Mouse (Mus musculus) liver, embryonic 11.5 days (tissue): Measurements from ENCODE around the gene Atp8a2. TPM values are rescaled to one million over a fixed set of nuclear protein-coding genes. Genes with fewer than 3 reads are reported as not detected.

ENCODE experiments used
- ATAC-seq: fragments of 200-750 bp; cut with Nextera tagmentation; replicated peaks from 2 replicates; pipeline ENCODE4 v1.8.0; 2017; ENCODE audit warnings: moderate number of reproducible peaks, mild to moderate bottlenecking, moderate TSS enrichment, moderate library complexity; ENCODE audit not compliant: low FRiP score
- DNase-seq: peaks from one replicate; pipeline ENCODE4 v3.0.0-alpha.2; 2017; ENCODE audit warnings: low spot score
- H3K27ac ChIP-seq: fragments of 300-500 bp; sonication (generic); 2 replicates; pipeline ENCODE4 v1.5.1; 2014; ENCODE audit warnings: mild to moderate bottlenecking, low read depth, low read length, control low read depth
- H3K27me3 ChIP-seq: fragments of 300-500 bp; sonication (generic); replicated peaks from 2 replicates; pipeline ENCODE4 v1.6.1; 2014; ENCODE audit warnings: low read length, mixed read lengths; ENCODE audit not compliant: control insufficient read depth, insufficient read depth
- H3K36me3 ChIP-seq: fragments of 300-500 bp; sonication (generic); 2 replicates; pipeline ENCODE4 v1.6.1; 2014; ENCODE audit warnings: mild to moderate bottlenecking, low read length, moderate library complexity, mixed read lengths; ENCODE audit not compliant: control insufficient read depth, insufficient read depth
- H3K4me1 ChIP-seq: fragments of 300-500 bp; sonication (generic); replicated peaks from 2 replicates; pipeline ENCODE4 v1.6.1; 2014; ENCODE audit warnings: low read length, mixed read lengths; ENCODE audit not compliant: control insufficient read depth, insufficient read depth
- H3K4me2 ChIP-seq: fragments of 300-500 bp; sonication (generic); 2 replicates; pipeline ENCODE4 v1.6.1; 2014; ENCODE audit warnings: mild to moderate bottlenecking, control low read depth, moderate library complexity
- H3K4me3 ChIP-seq: fragments of 300-500 bp; sonication (generic); 2 replicates; pipeline ENCODE4 v1.5.1; 2014; ENCODE audit warnings: low read depth, low read length, control low read depth
- H3K9ac ChIP-seq: fragments of 300-500 bp; sonication (generic); 2 replicates; pipeline ENCODE4 v1.6.1; 2014; ENCODE audit warnings: low read depth, low read length, control low read depth
- H3K9me3 ChIP-seq: fragments of 300-500 bp; sonication (generic); 2 replicates; pipeline ENCODE4 v1.6.1; 2016; ENCODE audit warnings: low read length, inconsistent platforms, mixed read lengths; ENCODE audit not compliant: control insufficient read depth
- WGBS: fragments of 180-500 bp; shearing (Covaris S2); extraction: QIAGEN DNeasy Blood & Tissue Kit; methylation state at CpG from one replicate; pipeline ENCODE4 v1.1.7; 2014; 5-methylcytosine and 5-hydroxymethylcytosine counted together
- polyA plus RNA-seq: library from polyadenylated mRNA; unstranded; fragments of >200 nt; fragmentation: Nextera tagmentation; extraction: Ambion mirVana; gene quantifications from 2 replicates; pipeline ENCODE4 v1.2.1, GENCODE M21; 2014

The Atp8a2 gene
- polyA plus RNA-seq, 1 experiment from 2014 or later, result 2.2 TPM

- ATAC-seq, result peak; percentile 16; the same call in 1 of the 2 replicates
- Histone ChIP-seq H3K27me3 (peaks cover 22% of the 10 kb centered on the region), H3K36me3 (no peaks in the 10 kb centered on the region), H3K4me1 (peaks cover 6% of the 10 kb centered on the region), H3K9ac (peak overlapping the region; percentile 59; the same call in 1 of the 2 replicates), H3K4me2 (peak overlapping the region; percentile 99), H3K27ac (peak overlapping the region; percentile 51; the same call in 1 of the 2 replicates), H3K9me3 (no peaks in the 10 kb centered on the region), H3K4me3 (peak overlapping the region; percentile 71)
- no peak for DNase-seq
- WGBS, result 25% methylated on average over 9 of the region's 9 CpGs
Observed at GRCm38 (mm10) chr14:60176469-60176890, 20.5 kb downstream of the Atp8a2 start.

- Histone ChIP-seq H3K4me1 (peaks cover 6% of the 10 kb centered on the region), H3K27me3 (peaks cover 21% of the 10 kb centered on the region), H3K9ac (no peak overlapping the region), H3K27ac (no peak overlapping the region), H3K4me3 (no peak overlapping the region), H3K4me2 (no peak overlapping the region), H3K36me3 (no peaks in the 10 kb centered on the region), H3K9me3 (no peaks in the 10 kb centered on the region)
- DNase-seq (no peak), ATAC-seq (no peak)
- WGBS, result 66% methylated on average over 12 of the region's 12 CpGs
Observed at GRCm38 (mm10) chr14:60172286-60173055, 24.5 kb downstream of the Atp8a2 start.

- Histone ChIP-seq H3K4me3 (no peak overlapping the region), H3K4me1 (no peaks in the 10 kb centered on the region), H3K27ac (no peak overlapping the region), H3K9me3 (no peaks in the 10 kb centered on the region), H3K9ac (no peak overlapping the region), H3K4me2 (no peak overlapping the region), H3K27me3 (peaks cover 9% of the 10 kb centered on the region; the same call in 1 of the 2 replicates), H3K36me3 (no peaks in the 10 kb centered on the region)
- ATAC-seq (no peak), DNase-seq (no peak)
- 81% methylated on average over 16 of the region's 16 CpGs for WGBS
Observed at GRCm38 (mm10) chr14:60170845-60171610, 26.0 kb downstream of the Atp8a2 start.

GRCm38 (mm10) chr14:60163367-60163766 lies 33.6 kb downstream of the Atp8a2 start:
- DNase-seq, result no peak
- 73% methylated on average over 3 of the region's 3 CpGs for WGBS

DNA sequence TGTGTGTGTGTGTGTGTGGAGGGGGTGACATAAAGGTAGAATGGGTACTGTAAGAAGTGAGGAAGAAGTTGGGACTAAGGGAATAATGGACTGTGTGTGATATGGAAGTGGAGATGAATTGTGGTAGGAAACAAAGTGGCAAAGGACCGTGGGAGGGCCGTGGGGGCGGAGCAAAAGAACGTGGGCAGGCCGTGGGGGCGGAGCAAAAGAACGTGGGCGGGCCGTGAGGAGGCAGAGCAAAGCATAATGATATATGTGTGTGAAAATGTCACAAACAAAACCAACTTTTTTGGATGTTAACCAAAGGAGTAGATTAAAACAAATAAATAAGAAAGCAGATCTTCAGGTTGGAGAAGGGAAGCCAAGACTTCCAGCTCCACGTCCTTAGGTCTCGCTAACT lies 44.6 kb downstream of the Atp8a2 start:
- Histone ChIP-seq H3K36me3 (no peaks in the 10 kb centered on the region), H3K4me3 (no peak overlapping the region), H3K27me3 (no peaks in the 10 kb centered on the region), H3K9ac (no peak overlapping the region), H3K9me3 (no peaks in the 10 kb centered on the region), H3K27ac (no peak overlapping the region), H3K4me1 (no peaks in the 10 kb centered on the region), H3K4me2 (no peak overlapping the region)
- DNase-seq (no peak), ATAC-seq (no peak)
- 75% methylated on average over 11 of the region's 11 CpGs for WGBS

More at GRCm38 (mm10) chr14:60163367-60163766, 33.6 kb downstream of the Atp8a2 start:
- ATAC-seq, result no peak
- Histone ChIP-seq H3K4me3 (no peak overlapping the region), H3K9ac (no peak overlapping the region), H3K4me2 (no peak overlapping the region), H3K27me3 (no peaks in the 10 kb centered on the region), H3K4me1 (no peaks in the 10 kb centered on the region), H3K36me3 (no peaks in the 10 kb centered on the region), H3K27ac (no peak overlapping the region), H3K9me3 (no peaks in the 10 kb centered on the region)

DNA sequence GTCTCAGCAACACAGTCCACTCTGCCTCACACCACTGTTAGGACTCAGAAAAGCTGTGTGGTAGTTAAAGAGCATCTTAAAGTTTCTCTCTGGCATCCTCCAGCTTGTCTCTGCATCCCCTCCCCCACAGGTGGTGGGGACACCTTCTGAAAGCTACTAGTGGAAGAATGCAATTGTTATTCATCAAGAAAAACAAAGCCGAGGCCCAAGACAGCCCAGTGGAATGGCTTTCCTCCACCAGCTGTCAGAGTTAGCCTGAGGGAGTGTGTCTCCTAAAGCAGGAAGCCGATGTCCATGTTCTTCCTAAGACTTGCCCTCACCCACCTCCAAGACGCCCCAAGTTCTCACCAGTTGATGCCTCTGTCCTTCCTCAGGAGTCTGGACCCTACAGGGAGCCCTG lies 48.1 kb downstream of the Atp8a2 start:
- Histone ChIP-seq H3K4me2 (no peak overlapping the region), H3K4me3 (no peak overlapping the region), H3K9me3 (no peaks in the 10 kb centered on the region), H3K4me1 (0 out of 2 replicates have a peak, but pooled peaks cover 3% of the 10 kb centered on the region), H3K27me3 (no peaks in the 10 kb centered on the region), H3K27ac (no peak overlapping the region), H3K36me3 (no peaks in the 10 kb centered on the region), H3K9ac (no peak overlapping the region)
- no peak for ATAC-seq
- 44% methylated on average over 3 of the region's 3 CpGs for WGBS
- DNase-seq, result no peak

DNA sequence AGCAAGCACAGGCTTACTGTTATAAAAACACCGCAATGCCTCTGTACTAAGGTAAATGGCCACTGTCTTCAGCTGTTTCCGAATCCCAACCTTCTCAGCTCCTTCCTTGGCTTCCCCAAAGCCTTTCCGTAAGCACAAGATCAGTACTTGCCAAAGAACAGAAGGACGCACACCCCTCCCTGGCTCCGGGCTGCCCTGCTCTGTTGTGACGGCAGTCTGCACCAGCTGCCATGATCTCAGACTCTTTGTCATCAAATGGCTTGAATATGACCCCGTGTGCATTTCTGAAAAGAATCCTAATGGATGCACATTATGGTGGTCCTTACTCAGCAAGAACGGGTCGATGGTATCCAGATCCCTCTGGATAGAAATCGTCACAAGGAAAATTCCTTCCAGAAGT lies 53.7 kb downstream of the Atp8a2 start:
- WGBS, result 84% methylated on average over 10 of the region's 10 CpGs
- DNase-seq, result no peak

DNA sequence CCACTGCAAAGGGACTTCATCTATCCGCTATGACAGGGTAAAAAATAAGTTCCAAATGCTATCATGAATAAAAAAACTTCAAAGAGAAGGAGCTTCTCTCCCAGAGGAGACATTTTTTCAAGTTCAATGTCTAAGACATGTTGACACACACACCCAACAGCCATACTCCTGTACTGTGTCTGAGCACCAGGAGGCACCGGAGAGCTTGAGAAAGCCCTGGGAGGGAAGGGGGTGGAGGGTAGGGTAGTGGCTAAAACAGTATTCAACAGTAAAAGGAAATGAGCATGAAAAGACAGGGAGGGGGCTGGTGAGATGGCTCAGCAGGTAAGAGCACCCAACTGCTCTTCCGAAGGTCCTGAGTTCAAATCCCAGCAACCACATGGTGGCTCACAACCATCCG lies 58.6 kb downstream of the Atp8a2 start:
- H3K4me3 ChIP-seq, result no peak overlapping the region
- H3K27me3 ChIP-seq, result no peaks in the 10 kb centered on the region
- no peak overlapping the region for H3K27ac ChIP-seq
- H3K4me1 ChIP-seq, result no peaks in the 10 kb centered on the region
- H3K4me2 ChIP-seq, result no peak overlapping the region
- no peak for DNase-seq
- no peak for ATAC-seq
- no peaks in the 10 kb centered on the region for H3K9me3 ChIP-seq
- no peak overlapping the region for H3K9ac ChIP-seq
- 87% methylated on average over 3 of the region's 4 CpGs for WGBS
- no peaks in the 10 kb centered on the region for H3K36me3 ChIP-seq

More for the DNA sequence above, 53.7 kb downstream of the Atp8a2 start:
- Histone ChIP-seq H3K4me3 (no peak overlapping the region), H3K36me3 (no peaks in the 10 kb centered on the region), H3K27me3 (no peaks in the 10 kb centered on the region), H3K9ac (no peak overlapping the region), H3K27ac (no peak overlapping the region), H3K4me2 (no peak overlapping the region), H3K9me3 (no peaks in the 10 kb centered on the region), H3K4me1 (0 out of 2 replicates have a peak, but pooled peaks cover 3% of the 10 kb centered on the region)
- ATAC-seq, result no peak
